Mouse (Mus musculus): ENCODE data around the gene Trio.
A peak's percentile ranks its signal among the peaks of the same experiment; 100 is the strongest.
"Not testable (repeated sequence)": the region's sequence is repeated elsewhere in the genome, so short reads cannot be mapped to it uniquely, and the experiment has no call there.

Trio gene

GRCm38 (mm10) chr15:27831646-27832045 lies 194.0 kb downstream of the Trio start:
- no peak for DNase-seq (ENCODE audit: low spot score)

- not testable (repeated sequence) for DNase-seq (ENCODE audit: low spot score)
These were observed 197.8 kb downstream of the Trio start for GRCm38 (mm10) chr15:27827871-27828270.

GRCm38 (mm10) chr15:27826886-27827285 lies 198.8 kb downstream of the Trio start:
- no peak for DNase-seq (ENCODE audit: low spot score)

- DNase-seq (ENCODE audit: low spot score), result no peak
These were observed 199.5 kb downstream of the Trio start for GRCm38 (mm10) chr15:27826048-27826637.

- DNase-seq (ENCODE audit: low spot score), result no peak
These were observed 200.3 kb downstream of the Trio start for GRCm38 (mm10) chr15:27825390-27825789.

GRCm38 (mm10) chr15:27823581-27823980 lies 202.1 kb downstream of the Trio start:
- DNase-seq (ENCODE audit: low spot score), result no peak

- DNase-seq (ENCODE audit: low spot score), result no peak
These were observed 203.2 kb downstream of the Trio start for GRCm38 (mm10) chr15:27822461-27822860.

GRCm38 (mm10) chr15:27821651-27822364 lies 203.8 kb downstream of the Trio start:
- DNase-seq (ENCODE audit: low spot score), result no peak

- no peak for DNase-seq (ENCODE audit: low spot score)
These were observed 208.6 kb downstream of the Trio start for GRCm38 (mm10) chr15:27817096-27817495.

- DNase-seq (ENCODE audit: low spot score), result peak; percentile 36
These were observed 210.8 kb downstream of the Trio start for GRCm38 (mm10) chr15:27814677-27815391.

GRCm38 (mm10) chr15:27810793-27811488 lies 214.7 kb downstream of the Trio start:
- DNase-seq (ENCODE audit: low spot score), result no peak

- DNase-seq (ENCODE audit: low spot score), result no peak
These were observed 215.4 kb downstream of the Trio start for GRCm38 (mm10) chr15:27810262-27810661.

GRCm38 (mm10) chr15:27808596-27809276 lies 216.9 kb downstream of the Trio start:
- DNase-seq (ENCODE audit: low spot score), result peak; percentile 70

GRCm38 (mm10) chr15:27806219-27806618 lies 219.4 kb downstream of the Trio start:
- peak; percentile 53 for DNase-seq (ENCODE audit: low spot score)

GRCm38 (mm10) chr15:27805654-27806053 lies 220.0 kb downstream of the Trio start:
- DNase-seq (ENCODE audit: low spot score), result no peak

- no peak for DNase-seq (ENCODE audit: low spot score)
These were observed 221.2 kb downstream of the Trio start for GRCm38 (mm10) chr15:27804447-27804846.

- DNase-seq (ENCODE audit: low spot score), result no peak
These were observed 221.9 kb downstream of the Trio start for GRCm38 (mm10) chr15:27803568-27804345.

GRCm38 (mm10) chr15:27802243-27802642 lies 223.4 kb downstream of the Trio start:
- no peak for DNase-seq (ENCODE audit: low spot score)

- no peak for DNase-seq (ENCODE audit: low spot score)
These were observed 224.5 kb downstream of the Trio start for GRCm38 (mm10) chr15:27801177-27801576.

- DNase-seq (ENCODE audit: low spot score), result no peak
These were observed 228.0 kb downstream of the Trio start for GRCm38 (mm10) chr15:27797480-27798155.

GRCm38 (mm10) chr15:27796868-27797222 lies 228.8 kb downstream of the Trio start:
- no peak for DNase-seq (ENCODE audit: low spot score)
